Mouse (Mus musculus) skeletal muscle tissue, postnatal 0 days (tissue): ENCODE results near the gene Rnf6. TPM values are rescaled to one million over a fixed set of nuclear protein-coding genes. Genes with fewer than 3 reads are reported as not detected.

Experiments used
- polyA plus RNA-seq: library from polyadenylated mRNA; unstranded; fragments of >200 nt; fragmentation: Nextera tagmentation; extraction: Ambion mirVana; gene quantifications from 2 replicates; pipeline ENCODE4 v1.2.1, GENCODE M21; 2015

Gene Rnf6
- polyA plus RNA-seq: 45.1 and 47.4 TPM in 2 replicates

GRCm38 (mm10) chr5:146220879-146221714 lies at the start of gene Rnf6:
TSS of gene Rnf6 (minus strand) at chr5:146221555.

GRCm38 (mm10) chr5:146230864-146231654 lies 9.7 kb upstream of the Rnf6 start, which contains the start of gene Cdk8:
TSS of gene Cdk8 (plus strand) at chr5:146231230.

GRCm38 (mm10) chr5:146185204-146185603 lies 36.2 kb downstream of the Rnf6 start, which contains the start of gene 1700001J03Rik:
TSS of gene 1700001J03Rik (minus strand) at chr5:146185304.

GRCm38 (mm10) chr5:146170621-146171020 lies 50.7 kb downstream of the Rnf6 start, which contains the start of gene Gm6309:
TSS of gene Gm6309 (minus strand) at chr5:146170721.

GRCm38 (mm10) chr5:146160439-146160838 lies 60.9 kb downstream of the Rnf6 start, which contains the start of gene Gm5565:
TSS of gene Gm5565 (minus strand) at chr5:146160539.

Other genes starting within 250 kb of the Rnf6 start
- 0.23 and 0.35 TPM in 2 replicates for gene Cyp3a25, start 211.9 kb downstream of the Rnf6 start, polyA plus RNA-seq
- gene Cyp3a59, start 142.3 kb downstream of the Rnf6 start, polyA plus RNA-seq: not detected in 2 replicates
- not detected in 2 replicates for gene Gm5565, start 61.0 kb downstream of the Rnf6 start, polyA plus RNA-seq
- gene Gm6309, start 50.8 kb downstream of the Rnf6 start, polyA plus RNA-seq: not detected in 2 replicates
- 0.17 TPM in 1 of 2 replicates, not detected in the other for gene 1700001J03Rik, start 36.3 kb downstream of the Rnf6 start, polyA plus RNA-seq
- 12.8 and 13.2 TPM in 2 replicates for gene Cdk8, start 9.7 kb upstream of the Rnf6 start, polyA plus RNA-seq
- gene Wasf3, start 163.4 kb upstream of the Rnf6 start, polyA plus RNA-seq: 0.23 and 0.32 TPM in 2 replicates